Mouse (Mus musculus) hindbrain, embryonic 11.5 days (tissue): Measurements from ENCODE around the gene Asic3. TPM values are rescaled to one million over a fixed set of nuclear protein-coding genes. Genes with fewer than 3 reads are reported as not detected.

Experiments
- ATAC-seq: fragments of 200-750 bp; cut with Nextera tagmentation; 2 replicates; pipeline ENCODE4 v1.8.0; 2017; ENCODE audit warnings: mild to moderate bottlenecking, moderate TSS enrichment, moderate library complexity; ENCODE audit not compliant: low FRiP score
- DNase-seq: peaks from one replicate; pipeline ENCODE4 v3.0.0-alpha.2; 2015; ENCODE audit warnings: low spot score
- H3K27ac ChIP-seq: fragments of 300-500 bp; sonication (generic); 2 replicates; pipeline ENCODE4 v1.5.1; 2014; ENCODE audit warnings: mild to moderate bottlenecking, low read depth, low read length
- H3K27me3 ChIP-seq: fragments of 300-500 bp; sonication (generic); 2 replicates; pipeline ENCODE4 v1.6.1; 2014; ENCODE audit warnings: mild to moderate bottlenecking, low read length, moderate library complexity, mixed read lengths; ENCODE audit not compliant: control insufficient read depth, insufficient read depth
- H3K36me3 ChIP-seq: fragments of 300-500 bp; sonication (generic); 2 replicates; pipeline ENCODE4 v1.6.1; 2014; ENCODE audit warnings: mild to moderate bottlenecking, low read length, moderate library complexity, mixed read lengths; ENCODE audit not compliant: control insufficient read depth, insufficient read depth
- H3K4me1 ChIP-seq: fragments of 300-500 bp; sonication (generic); replicated peaks from 2 replicates; pipeline ENCODE4 v1.6.1; 2014; ENCODE audit warnings: low read length, mixed read lengths; ENCODE audit not compliant: control insufficient read depth, insufficient read depth
- H3K4me2 ChIP-seq: fragments of 300-500 bp; sonication (generic); replicated peaks from 2 replicates; pipeline ENCODE4 v1.6.1; 2014; ENCODE audit warnings: mild to moderate bottlenecking, low read depth, low read length
- H3K4me3 ChIP-seq: fragments of 300-500 bp; sonication (generic); 2 replicates; pipeline ENCODE4 v1.5.1; 2014; ENCODE audit warnings: low read depth, low read length
- H3K9ac ChIP-seq: fragments of 300-500 bp; sonication (generic); 2 replicates; pipeline ENCODE4 v1.6.1; 2014; ENCODE audit warnings: low read depth, low read length
- H3K9me3 ChIP-seq: fragments of 300-500 bp; sonication (generic); 2 replicates; pipeline ENCODE4 v1.6.1; 2016; ENCODE audit warnings: low read length; ENCODE audit not compliant: control insufficient read depth
- WGBS: fragments of 180-500 bp; shearing (Covaris S2); extraction: QIAGEN DNeasy Blood & Tissue Kit; methylation state at CpG from one replicate; pipeline ENCODE4 v1.1.7; 2014; 5-methylcytosine and 5-hydroxymethylcytosine counted together
- polyA plus RNA-seq: library from polyadenylated mRNA; unstranded; fragments of >200 nt; fragmentation: Nextera tagmentation; extraction: Ambion mirVana; gene quantifications from 2 replicates; pipeline ENCODE4 v1.2.1, GENCODE M21; 2014

Asic3 gene
- polyA plus RNA-seq, 1 experiment from 2014 or later: 0.52 TPM

GRCm38 (mm10) chr5:24405389-24405876 is 7.8 kb upstream of the Asic3 start:
- H3K36me3 ChIP-seq: no peaks in the 10 kb centered on the region
- H3K9ac ChIP-seq: no peak overlapping the region
- no peak overlapping the region for H3K4me3 ChIP-seq
- no peak overlapping the region for H3K27ac ChIP-seq
- no peak overlapping the region for H3K4me2 ChIP-seq
- DNase-seq: no peak
- H3K9me3 ChIP-seq: no peaks in the 10 kb centered on the region
- WGBS: 67% methylated on average over 3 of the region's 3 CpGs
- H3K27me3 ChIP-seq: no peaks in the 10 kb centered on the region
- ATAC-seq: no peak
- no peaks in the 10 kb centered on the region for H3K4me1 ChIP-seq

GRCm38 (mm10) chr5:24408651-24409050 is 4.5 kb upstream of the Asic3 start:
- H3K4me1 ChIP-seq: no peaks in the 10 kb centered on the region
- H3K36me3 ChIP-seq: no peaks in the 10 kb centered on the region
- WGBS: 94% methylated on average over 13 of the region's 13 CpGs

GRCm38 (mm10) chr5:24409466-24409865 is 3.7 kb upstream of the Asic3 start:
- H3K27me3 ChIP-seq: no peaks in the 10 kb centered on the region
- 85% methylated on average over 2 of the region's 2 CpGs for WGBS
- no peak overlapping the region for H3K4me3 ChIP-seq
- H3K9me3 ChIP-seq: no peaks in the 10 kb centered on the region
- H3K4me2 ChIP-seq: no peak overlapping the region
- DNase-seq (no peak), ATAC-seq (no peak)
- no peaks in the 10 kb centered on the region for H3K4me1 ChIP-seq
- no peak overlapping the region for H3K27ac ChIP-seq
- no peak overlapping the region for H3K9ac ChIP-seq
- no peaks in the 10 kb centered on the region for H3K36me3 ChIP-seq

More at GRCm38 (mm10) chr5:24408651-24409050, 4.5 kb upstream of the Asic3 start:
- Histone ChIP-seq H3K4me2 (no peak overlapping the region), H3K9me3 (no peaks in the 10 kb centered on the region), H3K27ac (no peak overlapping the region), H3K27me3 (no peaks in the 10 kb centered on the region), H3K9ac (no peak overlapping the region), H3K4me3 (no peak overlapping the region)
- DNase-seq (no peak), ATAC-seq (no peak)

GRCm38 (mm10) chr5:24412063-24412462 is 1.1 kb upstream of the Asic3 start:
- Histone ChIP-seq H3K4me3 (no peak overlapping the region), H3K4me1 (no peaks in the 10 kb centered on the region; the same call in 1 of the 2 replicates), H3K4me2 (no peak overlapping the region), H3K27me3 (no peaks in the 10 kb centered on the region), H3K36me3 (no peaks in the 10 kb centered on the region), H3K9ac (no peak overlapping the region), H3K27ac (no peak overlapping the region), H3K9me3 (no peaks in the 10 kb centered on the region)
- WGBS: 87% methylated on average over 2 of the region's 2 CpGs
- DNase-seq: no peak
- ATAC-seq: no peak

- H3K27ac ChIP-seq: no peak overlapping the region
- H3K9me3 ChIP-seq: no peaks in the 10 kb centered on the region
- no peak for DNase-seq
- H3K36me3 ChIP-seq: no peaks in the 10 kb centered on the region
- no peaks in the 10 kb centered on the region for H3K27me3 ChIP-seq
- H3K9ac ChIP-seq: no peak overlapping the region
- H3K4me1 ChIP-seq: no peaks in the 10 kb centered on the region; the same call in 1 of the 2 replicates
- H3K4me3 ChIP-seq: no peak overlapping the region
- no peak overlapping the region for H3K4me2 ChIP-seq
- WGBS: 86% methylated on average over 13 of the region's 13 CpGs
- ATAC-seq: no peak
These were observed 746 bp downstream of the Asic3 start for GRCm38 (mm10) chr5:24413938-24414337.

GRCm38 (mm10) chr5:24416222-24416736 is 3.1 kb downstream of the Asic3 start:
- ATAC-seq: peak; percentile 81
- no peak overlapping the region for H3K9ac ChIP-seq
- WGBS: 3% methylated on average over 21 of the region's 21 CpGs
- H3K4me1 ChIP-seq: no peaks in the 10 kb centered on the region; the same call in 1 of the 2 replicates
- no peaks in the 10 kb centered on the region for H3K9me3 ChIP-seq
- no peak overlapping the region for H3K4me3 ChIP-seq
- peak; percentile 82 for DNase-seq
- no peak overlapping the region for H3K4me2 ChIP-seq
- H3K36me3 ChIP-seq: 0 out of 2 replicates have a peak, but pooled peaks cover 2% of the 10 kb centered on the region
- no peaks in the 10 kb centered on the region for H3K27me3 ChIP-seq
- H3K27ac ChIP-seq: no peak overlapping the region

- no peak for ATAC-seq
- Histone ChIP-seq H3K9ac (no peak overlapping the region), H3K4me1 (no peaks in the 10 kb centered on the region; the same call in 1 of the 2 replicates), H3K9me3 (no peaks in the 10 kb centered on the region), H3K27ac (no peak overlapping the region), H3K36me3 (0 out of 2 replicates have a peak, but pooled peaks cover 2% of the 10 kb centered on the region), H3K4me3 (no peak overlapping the region), H3K4me2 (no peak overlapping the region), H3K27me3 (no peaks in the 10 kb centered on the region)
- DNase-seq: no peak
- WGBS: 88% methylated on average over 10 of the region's 10 CpGs
These were observed 4.4 kb downstream of the Asic3 start for GRCm38 (mm10) chr5:24417587-24417986.

GRCm38 (mm10) chr5:24420381-24420780 is 7.2 kb downstream of the Asic3 start:
- no peak for ATAC-seq
- peaks cover 3% of the 10 kb centered on the region for H3K4me1 ChIP-seq
- DNase-seq: no peak
- WGBS: 81% methylated on average over 9 of the region's 9 CpGs
- no peak overlapping the region for H3K9ac ChIP-seq
- no peaks in the 10 kb centered on the region for H3K27me3 ChIP-seq
- no peaks in the 10 kb centered on the region for H3K9me3 ChIP-seq
- no peak overlapping the region for H3K27ac ChIP-seq
- 0 out of 2 replicates have a peak, but pooled peaks cover 2% of the 10 kb centered on the region for H3K36me3 ChIP-seq
- no peak overlapping the region for H3K4me2 ChIP-seq
- H3K4me3 ChIP-seq: no peak overlapping the region
